Mouse (Mus musculus): ENCODE measurements around the gene Ston2.

DNA sequence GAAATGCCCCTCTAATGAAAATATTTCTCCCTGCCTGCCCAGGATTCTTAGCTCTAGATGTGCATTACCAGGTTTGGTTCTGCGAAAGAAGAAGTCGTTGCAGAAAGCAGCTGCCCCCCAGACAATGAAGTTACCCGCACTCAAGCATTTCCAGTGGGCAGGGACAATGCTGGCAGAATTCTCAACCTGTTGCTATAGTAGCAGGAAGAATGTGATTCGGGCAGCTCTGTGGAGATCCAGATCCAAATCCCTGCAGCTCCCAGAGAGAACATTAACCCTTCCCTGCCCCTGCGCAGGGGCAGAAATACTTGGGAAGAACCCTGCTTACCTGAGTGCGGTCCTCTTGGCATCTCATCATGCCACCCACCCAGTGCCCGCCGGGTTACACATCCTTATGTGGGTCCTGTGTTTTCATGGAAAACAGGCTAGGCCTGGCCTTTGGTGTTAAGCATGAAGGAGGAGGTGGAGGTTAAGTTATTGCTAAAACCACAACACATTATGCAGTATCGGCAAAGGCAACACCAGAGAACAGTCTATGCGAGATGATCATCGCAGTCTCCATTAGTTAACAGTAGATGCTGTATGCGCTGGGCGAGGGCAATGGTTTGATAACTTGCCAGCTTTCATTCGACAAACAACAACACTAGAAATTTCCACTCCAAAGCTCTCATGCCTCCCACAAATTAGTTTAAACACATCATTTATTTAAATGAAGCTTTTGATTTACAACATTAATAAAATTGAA is 108.7 kb downstream of the Ston2 start:
- no peak for TF ChIP-seq CTCF (IDR thresholded peaks at IDR 0.05; ENCODE audit: low read depth)
- no peak for TF ChIP-seq EP300 (IDR thresholded peaks at IDR 0.05; ENCODE audit: low read depth)
